Mouse (Mus musculus) induced T-regulatory cell, adult 2 months (primary cell): ENCODE data around the gene Fbxl17.

ENCODE experiments used
- DNase-seq: peaks from one replicate; pipeline ENCODE4 v3.0.0-alpha.2; 2012; ENCODE audit warnings: low read depth

The Fbxl17 gene

GRCm38 (mm10) chr17:63166692-63167091 is 333.1 kb downstream of the Fbxl17 start:
- DNase-seq, result no peak

GRCm38 (mm10) chr17:63165847-63166246 is 334.0 kb downstream of the Fbxl17 start:
- DNase-seq, result no peak

- no peak for DNase-seq
These were observed 335.5 kb downstream of the Fbxl17 start for GRCm38 (mm10) chr17:63164289-63164688.

- no peak for DNase-seq
These were observed 337.9 kb downstream of the Fbxl17 start for GRCm38 (mm10) chr17:63161953-63162352.

GRCm38 (mm10) chr17:63159196-63159595 is 340.6 kb downstream of the Fbxl17 start:
- no peak for DNase-seq

GRCm38 (mm10) chr17:63158436-63158835 is 341.4 kb downstream of the Fbxl17 start:
- DNase-seq, result no peak

- no peak for DNase-seq
These were observed 341.9 kb downstream of the Fbxl17 start for GRCm38 (mm10) chr17:63157906-63158305.

GRCm38 (mm10) chr17:63157019-63157418 is 342.8 kb downstream of the Fbxl17 start:
- no peak for DNase-seq

GRCm38 (mm10) chr17:63146514-63146913 is 353.3 kb downstream of the Fbxl17 start:
- no peak for DNase-seq

- DNase-seq, result no peak
These were observed 353.9 kb downstream of the Fbxl17 start for GRCm38 (mm10) chr17:63145751-63146491.

- DNase-seq, result no peak
These were observed 354.5 kb downstream of the Fbxl17 start for GRCm38 (mm10) chr17:63145311-63145741.

GRCm38 (mm10) chr17:63143825-63144224 is 356.0 kb downstream of the Fbxl17 start:
- no peak for DNase-seq

GRCm38 (mm10) chr17:63134805-63135204 is 365.0 kb downstream of the Fbxl17 start:
- no peak for DNase-seq

- no peak for DNase-seq
These were observed 377.4 kb downstream of the Fbxl17 start for GRCm38 (mm10) chr17:63122427-63122826.

GRCm38 (mm10) chr17:63119701-63120100 is 380.1 kb downstream of the Fbxl17 start:
- DNase-seq, result no peak

- no peak for DNase-seq
These were observed 380.7 kb downstream of the Fbxl17 start for GRCm38 (mm10) chr17:63119077-63119476.

GRCm38 (mm10) chr17:63117130-63117529 is 382.7 kb downstream of the Fbxl17 start:
- no peak for DNase-seq

- no peak for DNase-seq
These were observed 385.3 kb downstream of the Fbxl17 start for GRCm38 (mm10) chr17:63114399-63115085.

GRCm38 (mm10) chr17:63112826-63113225 is 387.0 kb downstream of the Fbxl17 start:
- no peak for DNase-seq

GRCm38 (mm10) chr17:63110994-63111393 is 388.8 kb downstream of the Fbxl17 start:
- DNase-seq, result no peak

GRCm38 (mm10) chr17:63110211-63110755 is 389.5 kb downstream of the Fbxl17 start:
- DNase-seq, result no peak

GRCm38 (mm10) chr17:63108035-63108434 is 391.8 kb downstream of the Fbxl17 start:
- DNase-seq, result no peak

- no peak for DNase-seq
These were observed 392.3 kb downstream of the Fbxl17 start for GRCm38 (mm10) chr17:63107515-63107914.
